Mouse (Mus musculus) olfactory bulb, adult 2 months (tissue): ENCODE measurements around the gene Dtl.
"Not testable (repeated sequence)": the region's sequence is repeated elsewhere in the genome, so short reads cannot be mapped to it uniquely, and the experiment has no call there.

Source experiments
- CTCF ChIP-seq: fragments of 200-500 bp; IDR thresholded peaks from 2 replicates; pipeline ENCODE4 v1.5.1; 2012; ENCODE audit warnings: low read depth, mild to moderate bottlenecking, low read length, moderate library complexity; ENCODE audit not compliant: insufficient read depth
- POLR2A ChIP-seq: fragments of 200-500 bp; IDR thresholded peaks from 2 replicates; pipeline ENCODE4 v1.6.1; 2012; ENCODE audit warnings: mild to moderate bottlenecking, low read depth, low read length, moderate library complexity; ENCODE audit not compliant: insufficient read depth

DNA sequence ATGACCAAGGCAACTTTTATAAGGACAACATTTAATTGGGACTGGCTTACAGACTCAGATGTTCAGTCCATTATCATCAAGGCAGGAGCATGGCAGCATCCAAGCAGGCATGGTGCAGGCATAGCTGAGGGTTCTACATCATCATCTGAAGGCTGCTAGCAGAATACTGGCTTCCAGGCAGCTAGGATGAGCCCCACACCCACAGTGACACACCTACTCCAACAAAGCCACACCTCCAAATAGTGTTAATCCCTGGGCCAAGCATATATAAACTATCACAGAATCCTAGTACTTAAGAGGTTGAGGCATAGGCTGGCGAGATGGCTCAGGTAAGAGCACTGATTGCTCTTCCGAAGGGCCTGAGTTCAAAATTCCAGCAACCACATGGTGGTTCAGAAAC, 59.0 kb downstream of the Dtl start:
- TF ChIP-seq CTCF, POLR2A: not testable (repeated sequence)
